Mouse (Mus musculus) lung, postnatal 0 days (tissue): ENCODE measurements around the gene Plac8. TPM values are rescaled to one million over a fixed set of nuclear protein-coding genes. Genes with fewer than 3 reads are reported as not detected.
A peak's percentile ranks its signal among the peaks of the same experiment; 100 is the strongest.

ENCODE experiments used
- ATAC-seq: fragments of 200-750 bp; cut with Nextera tagmentation; 2 replicates; pipeline ENCODE4 v1.8.0; 2017; ENCODE audit warnings: moderate library complexity
- DNase-seq: peaks from one replicate; pipeline ENCODE4 v3.0.0-alpha.2; 2016; ENCODE audit warnings: low spot score
- H3K27ac ChIP-seq: fragments of 300-500 bp; sonication (generic); 2 replicates; pipeline ENCODE4 v1.5.1; 2014; ENCODE audit warnings: antibody characterized with exemption, mild to moderate bottlenecking, low read length, mixed read lengths
- H3K27me3 ChIP-seq: fragments of 300-500 bp; sonication (generic); replicated peaks from 2 replicates; pipeline ENCODE4 v1.6.1; 2014; ENCODE audit warnings: low read length, mixed read lengths; ENCODE audit not compliant: insufficient read depth
- H3K36me3 ChIP-seq: fragments of 300-500 bp; sonication (generic); 2 replicates; pipeline ENCODE4 v1.6.1; 2014; ENCODE audit warnings: low read length, mixed read lengths; ENCODE audit not compliant: insufficient read depth
- H3K4me1 ChIP-seq: fragments of 300-500 bp; sonication (generic); 2 replicates; pipeline ENCODE4 v1.6.1; 2014; ENCODE audit warnings: antibody characterized with exemption, low read depth, low read length, mixed read lengths; ENCODE audit not compliant: insufficient read depth
- H3K4me2 ChIP-seq: fragments of 300-500 bp; sonication (generic); replicated peaks from 2 replicates; pipeline ENCODE4 v1.6.1; 2014; ENCODE audit warnings: low read depth, mild to moderate bottlenecking, low read length, moderate library complexity, mixed read lengths
- H3K4me3 ChIP-seq: fragments of 300-500 bp; sonication (generic); 2 replicates; pipeline ENCODE4 v1.5.1; 2014; ENCODE audit warnings: low read depth, low read length
- H3K9ac ChIP-seq: fragments of 300-500 bp; sonication (generic); replicated peaks from 2 replicates; pipeline ENCODE4 v1.6.1; 2014; ENCODE audit warnings: low read depth, mild to moderate bottlenecking
- H3K9me3 ChIP-seq: fragments of 300-500 bp; sonication (generic); 2 replicates; pipeline ENCODE4 v1.6.1; 2016; ENCODE audit warnings: low read length, mixed read lengths
- CTCF ChIP-seq: IDR thresholded peaks from 2 replicates; pipeline ENCODE4 v1.5.1; 2016; ENCODE audit warnings: antibody characterized with exemption, mild to moderate bottlenecking
- EP300 ChIP-seq: IDR thresholded peaks from 2 replicates; pipeline ENCODE4 v1.6.1; 2016; ENCODE audit warnings: antibody characterized with exemption, mild to moderate bottlenecking, control low read depth
- WGBS: fragments of 180-500 bp; shearing (Covaris S2); extraction: QIAGEN DNeasy Blood & Tissue Kit; methylation state at CpG from one replicate; pipeline ENCODE4 v1.1.7; 2014; 5-methylcytosine and 5-hydroxymethylcytosine counted together
- polyA plus RNA-seq: library from polyadenylated mRNA; unstranded; fragments of >200 nt; fragmentation: Nextera tagmentation; extraction: Ambion mirVana; gene quantifications from 2 replicates; pipeline ENCODE4 v1.2.1, GENCODE M21; 2015

The Plac8 gene
- polyA plus RNA-seq, 1 experiment from 2014 or later = 59.3 TPM

DNA sequence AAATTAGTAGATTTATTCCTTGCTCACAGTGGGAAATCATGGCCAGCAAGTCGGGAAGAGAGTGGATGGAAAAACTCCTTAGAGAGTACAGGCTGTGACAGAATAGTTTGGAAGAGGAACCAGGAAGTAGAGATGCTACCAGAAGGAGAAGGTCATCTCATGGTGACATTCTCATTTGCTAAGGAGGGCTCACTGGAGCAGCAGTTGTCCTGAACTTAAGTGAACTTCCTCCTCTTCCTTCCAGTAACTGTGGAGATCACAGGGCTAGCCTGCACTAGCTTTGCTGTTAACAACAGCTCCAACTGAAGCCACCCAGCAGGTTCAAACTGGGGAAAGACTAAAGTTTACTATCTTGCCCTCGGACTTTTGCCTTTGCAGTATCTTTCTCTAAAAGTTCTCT, 5.2 kb downstream of the Plac8 start:
- no peak overlapping the region for H3K4me3 ChIP-seq
- no peaks in the 10 kb centered on the region for H3K4me1 ChIP-seq
- H3K9ac ChIP-seq = no peak overlapping the region
- H3K4me2 ChIP-seq = no peak overlapping the region
- 74% methylated on average over 2 of the region's 2 CpGs for WGBS
- no peaks in the 10 kb centered on the region for H3K27me3 ChIP-seq
- peak; percentile 29; the same call in 1 of the 2 replicates for ATAC-seq
- no peaks in the 10 kb centered on the region for H3K9me3 ChIP-seq
- DNase-seq = peak; percentile 32
- peak overlapping the region; percentile 73 for H3K27ac ChIP-seq
- no peaks in the 10 kb centered on the region for H3K36me3 ChIP-seq
- no peak for TF ChIP-seq EP300
- no peak for TF ChIP-seq CTCF

DNA sequence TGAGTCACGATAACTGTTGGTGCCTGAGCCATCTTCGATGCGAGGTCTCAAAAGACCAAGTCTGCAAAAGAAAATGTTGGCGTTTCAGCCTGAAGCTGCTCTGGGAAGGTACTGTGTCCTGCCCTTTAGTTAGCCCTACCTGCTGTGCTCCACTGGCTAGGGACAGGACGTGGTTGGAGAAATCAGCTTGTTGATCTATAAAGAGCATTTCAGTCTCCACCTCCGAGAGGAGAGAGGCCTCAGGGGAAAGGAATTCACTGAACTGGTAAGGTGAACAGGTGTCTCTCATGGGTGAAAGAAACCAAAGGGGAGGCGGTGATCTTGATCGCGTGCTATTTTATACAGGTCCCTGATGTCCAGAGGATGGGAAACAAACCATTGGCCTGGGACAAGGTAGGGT, 9.3 kb downstream of the Plac8 start:
- Histone ChIP-seq H3K27me3 (no peaks in the 10 kb centered on the region), H3K4me2 (no peak overlapping the region), H3K4me1 (no peaks in the 10 kb centered on the region), H3K36me3 (no peaks in the 10 kb centered on the region), H3K9ac (no peak overlapping the region), H3K9me3 (no peaks in the 10 kb centered on the region), H3K4me3 (no peak overlapping the region), H3K27ac (no peak overlapping the region)
- no peak for TF ChIP-seq CTCF
- TF ChIP-seq EP300 = no peak
- no peak for DNase-seq
- WGBS = 79% methylated on average over 9 of the region's 9 CpGs
- ATAC-seq = no peak

DNA sequence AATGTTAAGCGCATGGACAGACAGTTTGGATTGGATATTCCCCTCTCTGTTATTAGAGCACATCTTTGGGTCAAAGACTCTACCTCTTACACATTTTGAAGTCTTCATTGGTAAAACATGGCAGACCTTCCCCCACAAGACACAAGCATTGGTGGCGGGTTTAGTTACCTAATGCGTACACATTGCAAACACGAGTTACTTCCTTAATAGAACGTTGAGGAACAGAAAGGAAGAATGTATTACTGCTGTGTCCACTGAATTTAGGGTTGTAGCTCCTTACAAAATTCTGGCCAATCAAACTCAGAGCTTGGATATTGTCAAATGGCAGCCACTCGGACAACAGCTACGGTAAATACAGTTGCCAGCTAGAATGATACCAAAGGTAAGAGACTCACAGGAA, 12.7 kb downstream of the Plac8 start:
- Histone ChIP-seq H3K4me1 (no peaks in the 10 kb centered on the region), H3K4me2 (no peak overlapping the region), H3K27me3 (no peaks in the 10 kb centered on the region), H3K36me3 (peaks cover 3% of the 10 kb centered on the region; the same call in 1 of the 2 replicates), H3K9me3 (no peaks in the 10 kb centered on the region), H3K27ac (no peak overlapping the region), H3K9ac (no peak overlapping the region), H3K4me3 (no peak overlapping the region)
- no peak for ATAC-seq
- TF ChIP-seq EP300 (no peak), CTCF (no peak)
- DNase-seq = no peak
- WGBS = 87% methylated on average over 7 of the region's 7 CpGs

DNA sequence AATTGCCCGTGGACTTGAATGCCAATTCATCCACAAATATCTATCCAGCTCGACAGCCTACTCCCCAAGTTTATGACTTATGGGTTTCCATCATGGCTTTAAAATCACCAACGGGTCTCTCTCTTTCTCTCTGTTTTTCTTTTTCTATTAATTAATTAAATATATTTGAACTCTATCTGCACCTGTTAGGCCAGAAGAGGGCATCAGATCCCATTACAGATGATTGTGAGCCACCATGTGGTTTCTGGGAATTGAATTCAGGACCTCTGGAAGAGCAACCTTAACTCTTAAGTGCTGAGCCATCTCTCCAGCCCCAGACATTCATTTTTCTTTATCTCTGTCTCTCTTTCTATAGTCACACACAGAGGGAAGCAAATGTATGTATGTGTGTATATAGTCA, 13.3 kb downstream of the Plac8 start:
- H3K4me2 ChIP-seq = no peak overlapping the region
- no peak overlapping the region for H3K4me3 ChIP-seq
- TF ChIP-seq EP300 (no peak), CTCF (peak; percentile 10; the same call in 1 of the 2 replicates)
- ATAC-seq = no peak
- DNase-seq = no peak
- H3K4me1 ChIP-seq = no peaks in the 10 kb centered on the region
- H3K9me3 ChIP-seq = no peaks in the 10 kb centered on the region
- WGBS = 74% methylated on average over 3 of the region's 3 CpGs
- no peak overlapping the region for H3K9ac ChIP-seq
- H3K27me3 ChIP-seq = no peaks in the 10 kb centered on the region
- H3K27ac ChIP-seq = no peak overlapping the region
- H3K36me3 ChIP-seq = peaks cover 3% of the 10 kb centered on the region; the same call in 1 of the 2 replicates

DNA sequence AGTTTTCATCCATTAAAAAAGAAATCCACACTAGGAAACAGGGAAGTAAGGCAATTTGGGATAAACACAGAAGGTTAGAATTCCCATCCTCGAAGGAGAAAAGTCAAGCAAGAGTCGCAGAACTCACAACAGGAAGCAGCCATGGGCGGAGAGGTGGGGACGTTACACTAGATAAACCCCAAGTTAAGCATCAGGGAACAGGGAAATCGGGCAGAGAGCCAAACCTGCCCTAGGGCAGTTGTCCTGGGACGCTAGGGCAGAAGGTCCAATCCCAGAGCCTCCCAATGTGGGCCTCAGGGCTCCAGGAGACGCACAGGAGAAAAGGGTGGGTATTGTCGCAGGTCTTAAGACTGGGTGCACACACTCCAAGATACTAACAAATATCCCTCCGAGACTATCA, 14.5 kb downstream of the Plac8 start:
- no peak overlapping the region for H3K27ac ChIP-seq
- H3K36me3 ChIP-seq = peaks cover 3% of the 10 kb centered on the region; the same call in 1 of the 2 replicates
- ATAC-seq (no peak), DNase-seq (no peak)
- WGBS = 55% methylated on average over 9 of the region's 9 CpGs
- no peak overlapping the region for H3K4me2 ChIP-seq
- no peaks in the 10 kb centered on the region for H3K27me3 ChIP-seq
- no peaks in the 10 kb centered on the region for H3K9me3 ChIP-seq
- no peak overlapping the region for H3K4me3 ChIP-seq
- H3K4me1 ChIP-seq = no peaks in the 10 kb centered on the region
- no peak for TF ChIP-seq CTCF
- no peak for TF ChIP-seq EP300
- H3K9ac ChIP-seq = no peak overlapping the region

DNA sequence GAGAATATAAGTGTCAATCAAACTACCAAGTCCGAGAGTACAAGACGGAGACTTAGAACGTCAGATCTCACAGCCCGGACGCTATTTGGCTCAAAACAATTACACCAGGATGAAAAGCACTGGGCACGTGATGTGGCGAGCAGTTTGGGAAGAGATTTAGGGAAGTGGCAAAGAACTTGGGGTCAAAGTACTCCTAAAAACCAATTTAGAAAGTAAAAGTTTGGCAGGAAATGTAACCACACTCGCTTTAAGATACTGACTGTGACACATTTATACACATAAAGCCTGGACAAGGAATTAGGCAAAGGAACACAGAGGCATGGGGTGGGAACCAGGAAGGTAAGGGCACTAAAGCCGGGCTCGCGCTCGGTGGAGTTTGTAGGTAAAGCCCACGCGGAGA, 15.0 kb downstream of the Plac8 start:
- Histone ChIP-seq H3K4me2 (no peak overlapping the region), H3K9me3 (no peaks in the 10 kb centered on the region), H3K9ac (no peak overlapping the region), H3K4me1 (no peaks in the 10 kb centered on the region), H3K27ac (no peak overlapping the region), H3K4me3 (no peak overlapping the region), H3K27me3 (no peaks in the 10 kb centered on the region), H3K36me3 (peaks cover 3% of the 10 kb centered on the region; the same call in 1 of the 2 replicates)
- DNase-seq (no peak), ATAC-seq (no peak)
- TF ChIP-seq CTCF (no peak), EP300 (no peak)
- WGBS = 67% methylated on average over 14 of the region's 14 CpGs

DNA sequence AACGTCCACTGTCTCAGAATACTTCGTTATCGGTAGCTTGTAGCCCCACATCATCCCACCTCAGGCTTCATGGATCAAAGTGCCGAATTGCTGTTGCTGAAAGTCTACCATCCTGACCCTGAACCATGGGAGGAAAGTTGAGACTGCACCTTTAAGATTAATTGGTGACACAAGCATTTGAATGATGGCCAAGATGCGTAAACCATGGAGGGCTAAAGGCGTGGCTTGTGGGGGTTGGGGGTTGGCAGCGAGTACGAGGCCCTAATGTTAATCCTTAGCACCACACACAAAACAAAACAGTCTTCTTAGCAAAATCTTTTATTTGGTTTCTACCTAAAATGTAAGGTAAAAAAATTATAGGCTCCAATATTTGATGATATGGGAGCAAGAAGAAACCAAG, 18.6 kb downstream of the Plac8 start:
- peaks cover 10% of the 10 kb centered on the region; the same call in 1 of the 2 replicates for H3K36me3 ChIP-seq
- no peak overlapping the region for H3K4me2 ChIP-seq
- TF ChIP-seq EP300 = no peak
- TF ChIP-seq CTCF = no peak
- H3K27ac ChIP-seq = no peak overlapping the region
- no peaks in the 10 kb centered on the region for H3K9me3 ChIP-seq
- DNase-seq (no peak), ATAC-seq (no peak)
- H3K9ac ChIP-seq = no peak overlapping the region
- 42% methylated on average over 8 of the region's 8 CpGs for WGBS
- H3K4me1 ChIP-seq = no peaks in the 10 kb centered on the region
- no peaks in the 10 kb centered on the region for H3K27me3 ChIP-seq
- H3K4me3 ChIP-seq = no peak overlapping the region
